Mouse (Mus musculus): ENCODE results near the gene Gpsm3. TPM values are rescaled to one million over a fixed set of nuclear protein-coding genes. Genes with fewer than 3 reads are reported as not detected.

Gene Gpsm3
- polyA plus RNA-seq, 1 experiment from 2014 or later = 167 TPM

- Histone ChIP-seq H3K4me3 (ENCODE audit: inconsistent target) (peak overlapping the region; percentile 56), H3K36me3 (ENCODE audit: inconsistent target) (no peaks in the 10 kb centered on the region), H3K27ac (peak overlapping the region; percentile 51), H3K79me2 (ENCODE audit: inconsistent target) (peaks cover 42% of the 10 kb centered on the region)
- WGBS (ENCODE audit: missing documents) = 2% methylated on average over 19 of the region's 19 CpGs
These were observed 1.8 kb upstream of the Gpsm3 start for GRCm38 (mm10) chr17:34587814-34588213.

GRCm38 (mm10) chr17:34588767-34589166 lies 839 bp upstream of the Gpsm3 start:
- Histone ChIP-seq H3K79me2 (ENCODE audit: inconsistent target) (peaks cover 51% of the 10 kb centered on the region), H3K4me3 (ENCODE audit: inconsistent target) (peak overlapping the region; percentile 75; the same call in 1 of the 2 replicates), H3K27ac (peak overlapping the region; percentile 92), H3K36me3 (ENCODE audit: inconsistent target) (no peaks in the 10 kb centered on the region)
- whole genome bisulfite sequencing (ENCODE audit: missing documents) = 51% methylated on average over 2 of the region's 3 CpGs

- Histone ChIP-seq H3K36me3 (ENCODE audit: inconsistent target) (no peaks in the 10 kb centered on the region; the same call in 1 of the 2 replicates), H3K27ac (peak overlapping the region; percentile 92), H3K4me3 (ENCODE audit: inconsistent target) (peak overlapping the region; percentile 75), H3K79me2 (ENCODE audit: inconsistent target) (peaks cover 56% of the 10 kb centered on the region)
- 33% methylated on average over 7 of the region's 7 CpGs for WGBS (ENCODE audit: missing documents)
These were observed 400 bp upstream of the Gpsm3 start for GRCm38 (mm10) chr17:34589206-34589605.

GRCm38 (mm10) chr17:34590154-34590987 lies 765 bp downstream of the Gpsm3 start:
- peak overlapping the region; percentile 75 for H3K4me3 ChIP-seq (ENCODE audit: inconsistent target)
- H3K27ac ChIP-seq = peak overlapping the region; percentile 92
- H3K79me2 ChIP-seq (ENCODE audit: inconsistent target) = peaks cover 58% of the 10 kb centered on the region
- 27% methylated on average over 15 of the region's 15 CpGs for WGBS (ENCODE audit: missing documents)
- H3K36me3 ChIP-seq (ENCODE audit: inconsistent target) = peaks cover 9% of the 10 kb centered on the region; the same call in 1 of the 2 replicates

GRCm38 (mm10) chr17:34591029-34591993 lies 1.7 kb downstream of the Gpsm3 start, which contains the start of gene Pbx2:
TSS of gene Pbx2 (plus strand) at chr17:34591266.
- peak within 1 kb of the TSS; percentile 75 for H3K4me3 ChIP-seq (ENCODE audit: inconsistent target)
- peak within 1 kb of the TSS; percentile 92 for H3K27ac ChIP-seq
- WGBS (ENCODE audit: missing documents) = 5% methylated on average over 21 of the region's 21 CpGs
- H3K79me2 ChIP-seq (ENCODE audit: inconsistent target) = peaks cover 58% of the 10 kb centered on the region
- H3K36me3 ChIP-seq (ENCODE audit: inconsistent target) = peaks cover 19% of the 10 kb centered on the region; the same call in 1 of the 2 replicates

GRCm38 (mm10) chr17:34591994-34592375 lies 2.4 kb downstream of the Gpsm3 start:
- peaks cover 58% of the 10 kb centered on the region for H3K79me2 ChIP-seq (ENCODE audit: inconsistent target)
- peaks cover 19% of the 10 kb centered on the region; the same call in 1 of the 2 replicates for H3K36me3 ChIP-seq (ENCODE audit: inconsistent target)
- H3K27ac ChIP-seq = peak overlapping the region; percentile 92
- 0% methylated on average over 16 of the region's 35 CpGs for WGBS (ENCODE audit: missing documents)
- H3K4me3 ChIP-seq (ENCODE audit: inconsistent target) = peak overlapping the region; percentile 75

- 2% methylated on average over 32 of the region's 32 CpGs for WGBS (ENCODE audit: missing documents)
- Histone ChIP-seq H3K4me3 (ENCODE audit: inconsistent target) (peak overlapping the region; percentile 53), H3K27ac (peak overlapping the region; percentile 71), H3K36me3 (ENCODE audit: inconsistent target) (peaks cover 19% of the 10 kb centered on the region; the same call in 1 of the 2 replicates), H3K79me2 (ENCODE audit: inconsistent target) (peaks cover 56% of the 10 kb centered on the region)
These were observed 3.3 kb downstream of the Gpsm3 start for GRCm38 (mm10) chr17:34592581-34593549.

GRCm38 (mm10) chr17:34593752-34594525 lies 4.3 kb downstream of the Gpsm3 start:
- H3K36me3 ChIP-seq (ENCODE audit: inconsistent target) = peaks cover 19% of the 10 kb centered on the region; the same call in 1 of the 2 replicates
- 79% methylated on average over 33 of the region's 34 CpGs for WGBS (ENCODE audit: missing documents)
- peak overlapping the region; percentile 71; the same call in 1 of the 2 replicates for H3K27ac ChIP-seq
- H3K79me2 ChIP-seq (ENCODE audit: inconsistent target) = peaks cover 45% of the 10 kb centered on the region
- H3K4me3 ChIP-seq (ENCODE audit: inconsistent target) = peak overlapping the region; percentile 53

GRCm38 (mm10) chr17:34596098-34596497 lies 6.5 kb downstream of the Gpsm3 start:
- Histone ChIP-seq H3K36me3 (ENCODE audit: inconsistent target) (peaks cover 19% of the 10 kb centered on the region; the same call in 1 of the 2 replicates), H3K27ac (no peak overlapping the region), H3K4me3 (ENCODE audit: inconsistent target) (no peak overlapping the region), H3K79me2 (ENCODE audit: inconsistent target) (peaks cover 23% of the 10 kb centered on the region; the same call in 1 of the 2 replicates)
- 89% methylated on average over 8 of the region's 8 CpGs for WGBS (ENCODE audit: missing documents)

- Histone ChIP-seq H3K27ac (no peak within 1 kb of the TSS), H3K4me3 (ENCODE audit: inconsistent target) (no peak within 1 kb of the TSS), H3K36me3 (ENCODE audit: inconsistent target) (peaks cover 19% of the 10 kb centered on the region; the same call in 1 of the 2 replicates), H3K79me2 (ENCODE audit: inconsistent target) (peaks cover 28% of the 10 kb centered on the region)
- 51% methylated on average over 5 of the region's 6 CpGs for WGBS (ENCODE audit: missing documents)
These were observed 8.0 kb downstream of the Gpsm3 start, which contains the start of gene Ager for GRCm38 (mm10) chr17:34597566-34598095. TSS of gene Ager (plus strand) at chr17:34597862.

- Histone ChIP-seq H3K79me2 (ENCODE audit: inconsistent target) (peaks cover 15% of the 10 kb centered on the region), H3K4me3 (ENCODE audit: inconsistent target) (no peak overlapping the region), H3K27ac (no peak overlapping the region), H3K36me3 (ENCODE audit: inconsistent target) (peaks cover 14% of the 10 kb centered on the region; the same call in 1 of the 2 replicates)
- 85% methylated on average over 9 of the region's 9 CpGs for WGBS (ENCODE audit: missing documents)
These were observed 10.3 kb downstream of the Gpsm3 start for GRCm38 (mm10) chr17:34599891-34600290.

- Histone ChIP-seq H3K79me2 (ENCODE audit: inconsistent target) (peaks cover 27% of the 10 kb centered on the region), H3K27ac (no peak overlapping the region), H3K4me3 (ENCODE audit: inconsistent target) (no peak overlapping the region), H3K36me3 (ENCODE audit: inconsistent target) (no peaks in the 10 kb centered on the region)
- 91% methylated on average over 12 of the region's 12 CpGs for WGBS (ENCODE audit: missing documents)
These were observed 12.2 kb downstream of the Gpsm3 start for GRCm38 (mm10) chr17:34601796-34602195.
